Mouse (Mus musculus): Measurements from ENCODE around the gene Vmn1r212.
"Not testable (repeated sequence)": the region's sequence is repeated elsewhere in the genome, so short reads cannot be mapped to it uniquely, and the experiment has no call there.

Vmn1r212 gene

DNA sequence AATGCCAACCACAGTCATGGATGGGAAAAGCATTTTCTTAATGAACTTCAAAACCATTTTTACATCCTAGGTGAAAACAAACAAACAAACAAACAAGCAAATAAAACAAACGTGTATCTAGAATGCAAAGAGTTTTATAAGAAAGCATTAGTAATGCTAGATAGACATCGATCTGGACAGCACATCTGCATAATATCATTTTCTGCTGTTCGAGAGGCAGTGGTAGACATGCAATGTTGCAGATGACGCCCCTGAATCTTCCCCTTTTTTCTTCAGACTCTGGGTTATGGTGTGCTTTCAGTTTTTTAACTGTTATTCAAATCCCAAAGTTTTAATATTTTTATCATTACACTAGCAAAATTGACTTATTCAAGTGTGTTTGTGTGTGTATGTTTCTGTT lies at the start of gene Vmn1r212:
TSS of gene Vmn1r212 (minus strand) at position 101 of the 400 bp plus-strand sequence.
- in situ Hi-C loops (cut with MboI, MseI): no loop called here

DNA sequence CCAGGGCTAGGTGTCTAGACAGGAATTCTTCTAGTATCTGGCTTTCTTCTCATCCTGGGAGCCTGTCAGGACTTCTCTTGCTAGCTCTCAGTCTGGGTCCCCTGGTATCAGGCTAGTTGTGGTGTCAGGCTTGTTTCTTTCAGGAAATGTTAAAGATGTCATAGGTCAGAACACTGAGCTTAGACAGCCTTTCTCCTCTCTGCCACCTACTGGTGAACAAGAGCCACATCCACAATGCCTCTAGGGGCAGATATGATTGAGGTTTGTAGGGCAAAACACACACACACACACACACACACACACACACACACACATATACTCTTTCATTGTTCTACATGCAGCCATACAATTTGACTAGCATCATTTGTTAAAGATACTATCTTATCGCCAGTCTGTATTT lies 4.7 kb downstream of the Vmn1r212 start:
- in situ Hi-C loops (cut with MboI, MseI): no loop called here

DNA sequence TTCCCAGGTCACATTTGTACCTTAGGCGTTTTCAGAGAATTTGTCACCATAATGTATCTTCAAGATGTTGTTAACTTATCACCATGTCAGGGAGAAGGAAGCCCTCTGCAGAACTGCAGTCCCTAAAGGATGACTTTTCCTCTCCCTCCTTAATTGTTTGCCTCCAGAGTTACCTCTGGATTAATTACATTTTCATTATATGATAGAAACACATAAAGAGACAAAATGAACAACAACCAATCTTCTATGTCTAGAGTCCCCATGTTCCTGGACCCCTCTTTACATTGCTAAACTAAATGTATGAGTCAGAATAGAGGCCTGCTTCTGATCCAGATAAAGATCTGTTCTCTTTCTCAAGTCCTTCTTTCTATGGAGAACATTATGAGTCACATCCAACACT lies 26.5 kb downstream of the Vmn1r212 start, which contains the start of gene Vmn1r211:
TSS of gene Vmn1r211 (minus strand) at position 101 of the 400 bp plus-strand sequence.
- in situ Hi-C loops (cut with MboI, MseI): no loop called here

DNA sequence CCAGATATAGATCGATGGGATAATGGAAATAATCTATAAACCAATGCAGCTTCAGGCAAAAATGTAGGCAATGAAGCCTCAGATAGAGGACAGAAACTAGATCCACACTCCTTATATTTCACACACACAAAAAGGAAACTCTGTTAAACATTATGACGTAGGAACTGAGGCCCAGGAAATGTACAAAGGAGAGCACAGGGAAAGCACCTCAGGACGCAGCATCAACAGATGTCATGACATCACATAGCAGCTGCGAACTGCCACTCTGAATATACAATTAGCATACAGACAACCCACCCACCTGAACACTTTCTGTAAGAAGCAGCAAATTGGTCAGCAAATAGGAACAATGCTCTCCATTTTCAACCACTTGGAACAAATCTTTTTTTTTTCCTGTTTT lies 29.2 kb downstream of the Vmn1r212 start:
- in situ Hi-C loops (cut with MboI, MseI): no loop called here

DNA sequence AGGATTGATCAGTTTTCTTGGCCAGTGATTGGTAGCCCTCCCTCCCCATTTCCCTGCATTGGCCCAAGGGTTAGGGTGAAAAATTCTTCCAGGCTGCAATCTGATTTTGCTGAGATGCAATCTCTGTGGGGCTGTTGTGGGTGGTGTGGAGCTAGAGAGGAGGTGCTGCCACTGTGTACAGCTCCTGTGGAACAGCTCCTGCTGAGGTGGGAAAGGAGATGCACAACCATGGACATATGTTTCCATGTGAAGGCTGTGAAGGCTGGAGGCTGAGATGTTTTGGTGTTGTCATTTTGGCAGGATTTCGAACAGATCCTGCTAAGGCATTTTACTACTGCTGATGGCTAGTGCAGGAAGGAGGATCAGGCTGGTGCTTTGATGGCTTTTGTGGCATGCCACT lies 37.2 kb downstream of the Vmn1r212 start:
- in situ Hi-C loops (cut with MboI, MseI): no loop called here

DNA sequence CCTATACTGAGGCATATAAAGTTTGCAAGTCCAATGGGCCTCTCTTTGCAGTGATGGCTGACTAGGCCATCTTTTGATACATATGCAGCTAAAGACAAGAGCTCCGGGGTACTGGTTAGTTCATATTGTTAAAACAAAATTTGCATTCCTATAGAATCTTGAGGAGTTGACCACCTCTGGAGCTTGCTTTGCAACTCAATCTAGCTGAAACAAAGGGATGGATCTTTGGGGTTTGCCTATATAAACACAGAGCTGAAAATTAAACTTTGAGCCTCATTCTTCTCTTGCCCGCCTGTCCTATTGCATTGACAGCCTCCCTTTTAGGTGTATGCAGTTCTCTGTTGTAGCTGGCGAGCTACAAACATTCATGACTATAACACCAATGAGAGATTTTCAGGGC lies 39.7 kb downstream of the Vmn1r212 start:
- in situ Hi-C loops (cut with MboI, MseI): not testable (repeated sequence)
